ENCODE assay signal across 8 mouse cellular contexts in genomic region chr16:11253898-11254722, GRCm38 (mm10). TPM values are rescaled to one million over a fixed set of nuclear protein-coding genes. Genes with fewer than 3 reads are reported as not detected.
DNase-seq lines count a peak whose midpoint lies in the region; ATAC-seq and TF ChIP-seq lines count a peak whose summit lies in the region.

Gene Gspt1 (minus strand): TSS chr16:11254325.

- H3K36me3 ChIP-seq in embryonic facial prominence, embryonic 13.5 days, result no peaks in the 10 kb centered on the region
- no peaks in the 10 kb centered on the region for H3K36me3 ChIP-seq in kidney, adult 2 months (ENCODE audit: control insufficient read depth, insufficient read depth, low read length)
- H3K36me3 ChIP-seq in limb, embryonic 12.5 days, result peaks cover 4% of the 10 kb centered on the region; the same call in 1 of the 2 replicates
- no peaks in the 10 kb centered on the region for H3K36me3 ChIP-seq in midbrain, embryonic 15.5 days (replicated peaks)
- H3K36me3 ChIP-seq in spleen, adult 2 months (ENCODE audit: control insufficient read depth, insufficient read depth, low read length), result no peaks in the 10 kb centered on the region

- H3K27ac ChIP-seq in embryonic facial prominence, embryonic 13.5 days, result peak within 1 kb of the TSS; percentile 94
- H3K27ac ChIP-seq in kidney, adult 2 months (ENCODE audit: insufficient read depth, low read depth, low read length), result peak within 1 kb of the TSS; percentile 92
- peak within 1 kb of the TSS; percentile 96 for H3K27ac ChIP-seq in limb, embryonic 12.5 days
- H3K27ac ChIP-seq in midbrain, embryonic 15.5 days, result peak within 1 kb of the TSS; percentile 92
- peak within 1 kb of the TSS; percentile 93 for H3K27ac ChIP-seq in spleen, adult 2 months (ENCODE audit: insufficient read depth, low read length)

- H3K4me1 ChIP-seq in embryonic facial prominence, embryonic 13.5 days, result peaks cover 17% of the 10 kb centered on the region
- H3K4me1 ChIP-seq in kidney, adult 2 months (ENCODE audit: control insufficient read depth, insufficient read depth, low read length), result peaks cover 3% of the 10 kb centered on the region; the same call in 1 of the 2 replicates
- peaks cover 11% of the 10 kb centered on the region for H3K4me1 ChIP-seq in limb, embryonic 12.5 days (replicated peaks)
- peaks cover 27% of the 10 kb centered on the region for H3K4me1 ChIP-seq in midbrain, embryonic 15.5 days
- H3K4me1 ChIP-seq in spleen, adult 2 months (ENCODE audit: control insufficient read depth, insufficient read depth, insufficient read length), result no peaks in the 10 kb centered on the region

- H3K4me2 ChIP-seq in embryonic facial prominence, embryonic 13.5 days, result peak within 1 kb of the TSS; percentile 71
- peak within 1 kb of the TSS; percentile 74 for H3K4me2 ChIP-seq in limb, embryonic 12.5 days
- H3K4me2 ChIP-seq in midbrain, embryonic 15.5 days, result peak within 1 kb of the TSS; percentile 86

- peak; percentile 91 for TF ChIP-seq POLR2A in kidney, adult 2 months (IDR thresholded peaks at IDR 0.05; ENCODE audit: low read depth, low read length)
- peak; percentile 92 for TF ChIP-seq POLR2A in spleen, adult 2 months (IDR thresholded peaks at IDR 0.05; ENCODE audit: low read depth, low read length)

- ATAC-seq in embryonic facial prominence, embryonic 13.5 days (ENCODE audit: insufficient number of reproducible peaks, insufficient read depth, low FRiP score, low TSS enrichment, low read depth), result peak; percentile 97
- peak; percentile 98 for ATAC-seq in limb, embryonic 12.5 days (ENCODE audit: insufficient number of reproducible peaks, insufficient read depth, low FRiP score, low TSS enrichment, low read depth)
- ATAC-seq in midbrain, embryonic 15.5 days (replicated peaks), result peak; percentile 97

- no peak for TF ChIP-seq CTCF in kidney, adult 2 months (conservative IDR thresholded peaks at IDR 0.05; ENCODE audit: insufficient read depth, insufficient read length, low read depth, low read length)
- no peak for TF ChIP-seq CTCF in spleen, adult 2 months (IDR thresholded peaks at IDR 0.05; ENCODE audit: extremely low read depth, insufficient read depth, insufficient read length, insufficient replicate concordance)

- no peaks in the 10 kb centered on the region for H3K27me3 ChIP-seq in embryonic facial prominence, embryonic 13.5 days
- H3K27me3 ChIP-seq in kidney, adult 2 months (replicated peaks; ENCODE audit: control insufficient read depth, insufficient read depth, low read length), result no peaks in the 10 kb centered on the region
- no peaks in the 10 kb centered on the region for H3K27me3 ChIP-seq in limb, embryonic 12.5 days
- H3K27me3 ChIP-seq in midbrain, embryonic 15.5 days (replicated peaks), result no peaks in the 10 kb centered on the region
- no peaks in the 10 kb centered on the region for H3K27me3 ChIP-seq in spleen, adult 2 months (ENCODE audit: control insufficient read depth, insufficient read depth, low read length)

- under 1% methylated on average over 67 of the region's 76 CpGs for WGBS in embryonic facial prominence, embryonic 13.5 days
- WGBS in kidney, adult 2 months, result under 1% methylated on average over 76 of the region's 76 CpGs
- WGBS in limb, embryonic 12.5 days, result under 1% methylated on average over 76 of the region's 76 CpGs
- under 1% methylated on average over 76 of the region's 76 CpGs for WGBS in midbrain, embryonic 15.5 days
- WGBS in spleen, adult 2 months, result under 1% methylated on average over 67 of the region's 76 CpGs

- no peaks in the 10 kb centered on the region for H3K9me3 ChIP-seq in embryonic facial prominence, embryonic 13.5 days
- no peaks in the 10 kb centered on the region for H3K9me3 ChIP-seq in limb, embryonic 12.5 days
- no peaks in the 10 kb centered on the region for H3K9me3 ChIP-seq in midbrain, embryonic 15.5 days

- H3K9ac ChIP-seq in embryonic facial prominence, embryonic 13.5 days, result peak within 1 kb of the TSS; percentile 96
- peak within 1 kb of the TSS; percentile 88 for H3K9ac ChIP-seq in limb, embryonic 12.5 days (replicated peaks)
- H3K9ac ChIP-seq in midbrain, embryonic 15.5 days, result peak within 1 kb of the TSS; percentile 84

- H3K4me3 ChIP-seq in embryonic facial prominence, embryonic 13.5 days, result peak within 1 kb of the TSS; percentile 98
- H3K4me3 ChIP-seq in kidney, adult 2 months (ENCODE audit: insufficient read depth, low read depth, low read length), result peak within 1 kb of the TSS; percentile 85
- peak within 1 kb of the TSS; percentile 100 for H3K4me3 ChIP-seq in limb, embryonic 12.5 days (replicated peaks)
- peak within 1 kb of the TSS; percentile 87 for H3K4me3 ChIP-seq in midbrain, embryonic 15.5 days
- peak within 1 kb of the TSS; percentile 92 for H3K4me3 ChIP-seq in spleen, adult 2 months (ENCODE audit: extremely low read depth, insufficient read depth, insufficient read length)

- DNase-seq in 3134 (ENCODE audit: extremely low read depth, insufficient read length, low spot score), result peak; percentile 99
- DNase-seq in adrenal gland, postnatal 36 days, result peak; percentile 98
- peak; percentile 98 to 100 for DNase-seq in heart, adult 18-20 months
- peak; percentile 99 for DNase-seq in kidney, adult 2 months
- DNase-seq in spleen, adult 2 months (ENCODE audit: low read depth in 1 of 2, low spot score in 2 of 2), result peak; percentile 95 to 98

RNA-seq across cellular contexts. Expression of gene Gspt1, which starts in this region (rescaled TPM):
- 100 to 1,000 TPM; 132 to 133 TPM for total RNA-seq in adrenal gland, postnatal 36 days (2021)
- polyA plus RNA-seq in embryonic facial prominence, embryonic 13.5 days (2015; fragmentation: Nextera tagmentation; extraction: Ambion mirVana), result 75.4 and 80.1 TPM in 2 replicates
- total RNA-seq in heart, adult 18-20 months (2021), result 10 to 100 TPM; 59.2 to 65.3 TPM
- polyA plus RNA-seq in kidney, adult 2 months (2012; rRNA removed), result 17.4 and 19.1 TPM in 2 replicates
- 106 and 113 TPM in 2 replicates for polyA plus RNA-seq in limb, embryonic 12.5 days (2016; fragmentation: Nextera tagmentation; extraction: Ambion mirVana)
- polyA plus RNA-seq in midbrain, embryonic 15.5 days (2015; fragmentation: Nextera tagmentation; extraction: Ambion mirVana), result 46.8 and 48.6 TPM in 2 replicates
- 26.2 and 38.3 TPM in 2 replicates for polyA plus RNA-seq in spleen, adult 2 months (2012; rRNA removed)

Comparison
In these comparisons a context has a peak if more than half of its experiments do, and no peak if none do; other contexts are left out.
1. Peak in every context shown above with its lines: DNase-seq, ATAC-seq, H3K4me3 ChIP-seq and H3K27ac ChIP-seq.